Mouse (Mus musculus) G1E (cell line): Measurements from ENCODE around the gene L3mbtl1. TPM values are rescaled to one million over a fixed set of nuclear protein-coding genes. Genes with fewer than 3 reads are reported as not detected.

Experiments
- ATAC-seq: 2 replicates; pipeline ENCODE4 v1.8.0; 2016; ENCODE audit warnings: mild to moderate bottlenecking; ENCODE audit not compliant: insufficient number of reproducible peaks, poor library complexity, low FRiP score, severe bottlenecking; ENCODE audit errors: extremely low read depth
- DNase-seq: peaks from one replicate; pipeline ENCODE4 v3.0.0; 2012; ENCODE audit warnings: low spot score
- H3K27me3 ChIP-seq: 2 replicates; pipeline ENCODE4 v1.6.1; 2012; ENCODE audit warnings: mild to moderate bottlenecking, low read length, inconsistent platforms; ENCODE audit not compliant: insufficient read depth
- H3K36me3 ChIP-seq: replicated peaks from 2 replicates; pipeline ENCODE3; 2012; ENCODE audit warnings: mild to moderate bottlenecking, inconsistent platforms
- H3K4me1 ChIP-seq: 2 replicates; pipeline ENCODE4 v1.6.1; 2012; ENCODE audit warnings: low read depth, low read length, inconsistent platforms, mixed read lengths; ENCODE audit not compliant: insufficient read depth
- H3K4me3 ChIP-seq: 2 replicates; pipeline ENCODE4 v1.5.1; 2012; ENCODE audit warnings: low read depth, mild to moderate bottlenecking, inconsistent platforms, low read length, moderate library complexity, mixed read lengths
- H3K9me3 ChIP-seq: replicated peaks from 2 replicates; pipeline ENCODE4 v1.6.1; 2012; ENCODE audit warnings: inconsistent platforms
- CTCF ChIP-seq: IDR thresholded peaks from 2 replicates; pipeline ENCODE4 v1.5.1; 2012; ENCODE audit warnings: low read depth, low read length, inconsistent platforms, mixed read lengths
- GATA1 ChIP-seq: IDR thresholded peaks from 2 replicates; pipeline ENCODE4 v1.6.1; 2012; ENCODE audit warnings: borderline replicate concordance, low read length, inconsistent platforms, mixed read lengths
- GATA2 ChIP-seq: IDR thresholded peaks from 2 replicates; pipeline ENCODE4 v1.6.1; 2012; ENCODE audit warnings: low read depth, low read length, inconsistent platforms, borderline replicate concordance
- POLR2AphosphoS5 ChIP-seq: IDR thresholded peaks from 2 replicates; pipeline ENCODE4 v1.6.1; 2012; ENCODE audit warnings: low read depth, low read length, inconsistent platforms; ENCODE audit not compliant: insufficient replicate concordance
- TAL1 ChIP-seq: conservative IDR thresholded peaks from 2 replicates; pipeline ENCODE4 v1.6.1; 2012; ENCODE audit warnings: low read depth, low read length, inconsistent platforms, mixed read lengths
- polyA plus RNA-seq: library from polyadenylated mRNA; stranded (reverse); fragments of >175 nt; gene quantifications from 2 replicates; pipeline ENCODE4 v1.2.3, GENCODE M21; 2012
- total RNA-seq, 2 experiments: library from RNA; stranded (forward) in 1 of 2; stranded (reverse) in 1 of 2; fragments of 200-1000 nt in 1 of 2; fragments of >200 nt in 1 of 2; fragmentation: Nextera tagmentation in 1 of 2; gene quantifications; 2 replicates each; pipeline ENCODE4 v1.2.3; 2014 to 2017

Gene L3mbtl1
- total and polyA plus RNA-seq, 3 experiments: not detected

GRCm38 (mm10) chr2:162914040-162914439 lies 29.2 kb upstream of the L3mbtl1 start:
- no peak for DNase-seq
- Histone ChIP-seq H3K9me3 (no peaks in the 10 kb centered on the region), H3K27me3 (no peaks in the 10 kb centered on the region), H3K4me3 (no peak overlapping the region), H3K4me1 (no peaks in the 10 kb centered on the region), H3K36me3 (no peaks in the 10 kb centered on the region)
- no peak for TF ChIP-seq POLR2AphosphoS5
- no peak for TF ChIP-seq GATA1
- no peak for TF ChIP-seq TAL1
- no peak for TF ChIP-seq GATA2
- TF ChIP-seq CTCF: no peak
- no peak for ATAC-seq

GRCm38 (mm10) chr2:162914519-162914918 lies 28.8 kb upstream of the L3mbtl1 start:
- no peaks in the 10 kb centered on the region for H3K36me3 ChIP-seq
- no peaks in the 10 kb centered on the region for H3K27me3 ChIP-seq
- H3K4me3 ChIP-seq: no peak overlapping the region
- no peak for TF ChIP-seq GATA1
- no peak for TF ChIP-seq POLR2AphosphoS5
- TF ChIP-seq GATA2: no peak
- TF ChIP-seq TAL1: no peak
- no peak for TF ChIP-seq CTCF
- ATAC-seq (no peak), DNase-seq (no peak)
- H3K4me1 ChIP-seq: no peaks in the 10 kb centered on the region
- no peaks in the 10 kb centered on the region for H3K9me3 ChIP-seq

GRCm38 (mm10) chr2:162919926-162920325 lies 23.3 kb upstream of the L3mbtl1 start:
- TF ChIP-seq POLR2AphosphoS5 (no peak), GATA2 (no peak), CTCF (no peak), TAL1 (no peak), GATA1 (no peak)
- Histone ChIP-seq H3K27me3 (peaks cover 11% of the 10 kb centered on the region), H3K4me3 (no peak overlapping the region), H3K9me3 (no peaks in the 10 kb centered on the region), H3K4me1 (peaks cover 7% of the 10 kb centered on the region), H3K36me3 (no peaks in the 10 kb centered on the region)
- DNase-seq (no peak), ATAC-seq (no peak)

GRCm38 (mm10) chr2:162922183-162922582 lies 21.1 kb upstream of the L3mbtl1 start:
- no peak for TF ChIP-seq GATA2
- TF ChIP-seq CTCF: peak; percentile 47
- no peak for TF ChIP-seq POLR2AphosphoS5
- H3K9me3 ChIP-seq: no peaks in the 10 kb centered on the region
- H3K27me3 ChIP-seq: peaks cover 11% of the 10 kb centered on the region
- no peak overlapping the region for H3K4me3 ChIP-seq
- no peaks in the 10 kb centered on the region for H3K36me3 ChIP-seq
- ATAC-seq (peak; percentile 55), DNase-seq (peak; percentile 32)
- H3K4me1 ChIP-seq: peaks cover 7% of the 10 kb centered on the region

GRCm38 (mm10) chr2:162922834-162923233 lies 20.4 kb upstream of the L3mbtl1 start:
- TF ChIP-seq POLR2AphosphoS5 (no peak), CTCF (no peak), TAL1 (no peak), GATA1 (no peak), GATA2 (no peak)
- H3K9me3 ChIP-seq: no peaks in the 10 kb centered on the region
- H3K4me1 ChIP-seq: peaks cover 7% of the 10 kb centered on the region
- H3K4me3 ChIP-seq: no peak overlapping the region
- H3K36me3 ChIP-seq: no peaks in the 10 kb centered on the region
- peaks cover 11% of the 10 kb centered on the region for H3K27me3 ChIP-seq
- ATAC-seq: no peak
- DNase-seq: no peak

GRCm38 (mm10) chr2:162924126-162924525 lies 19.1 kb upstream of the L3mbtl1 start:
- Histone ChIP-seq H3K4me3 (no peak overlapping the region), H3K4me1 (peaks cover 7% of the 10 kb centered on the region), H3K9me3 (no peaks in the 10 kb centered on the region), H3K27me3 (peaks cover 11% of the 10 kb centered on the region), H3K36me3 (no peaks in the 10 kb centered on the region)
- no peak for TF ChIP-seq POLR2AphosphoS5
- TF ChIP-seq TAL1: no peak
- TF ChIP-seq GATA2: no peak
- no peak for TF ChIP-seq CTCF
- TF ChIP-seq GATA1: no peak
- no peak for ATAC-seq
- no peak for DNase-seq

GRCm38 (mm10) chr2:162927918-162928585 lies 15.2 kb upstream of the L3mbtl1 start:
- Histone ChIP-seq H3K9me3 (no peaks in the 10 kb centered on the region), H3K4me3 (no peak overlapping the region), H3K4me1 (peaks cover 13% of the 10 kb centered on the region), H3K36me3 (peaks cover 6% of the 10 kb centered on the region), H3K27me3 (peaks cover 8% of the 10 kb centered on the region)
- DNase-seq (no peak), ATAC-seq (no peak)
- TF ChIP-seq CTCF (no peak), GATA1 (no peak), TAL1 (no peak), POLR2AphosphoS5 (no peak), GATA2 (no peak)
